Mouse (Mus musculus): Measurements from ENCODE around the gene Gas2.

Gene Gas2

GRCm38 (mm10) chr7:51887678-51888567, 26.1 kb downstream of the Gas2 start:
- no peak for DNase-seq

- no peak for DNase-seq
Measured at GRCm38 (mm10) chr7:51889601-51890000, 27.8 kb downstream of the Gas2 start.

- DNase-seq, result no peak
Measured at GRCm38 (mm10) chr7:51892224-51892965, 30.6 kb downstream of the Gas2 start.

GRCm38 (mm10) chr7:51893008-51893407, 31.2 kb downstream of the Gas2 start:
- DNase-seq, result no peak

- DNase-seq, result no peak
Measured at GRCm38 (mm10) chr7:51894133-51894801, 32.5 kb downstream of the Gas2 start.

GRCm38 (mm10) chr7:51894939-51895338, 33.1 kb downstream of the Gas2 start:
- DNase-seq, result no peak

- DNase-seq, result no peak
Measured at GRCm38 (mm10) chr7:51899066-51899465, 37.3 kb downstream of the Gas2 start.

- no peak for DNase-seq
Measured at GRCm38 (mm10) chr7:51913292-51914050, 51.7 kb downstream of the Gas2 start.

GRCm38 (mm10) chr7:51914132-51914531, 52.3 kb downstream of the Gas2 start:
- DNase-seq, result no peak

GRCm38 (mm10) chr7:51928761-51929519, 67.1 kb downstream of the Gas2 start:
- no peak for DNase-seq

- no peak for DNase-seq
Measured at GRCm38 (mm10) chr7:51931217-51931616, 69.4 kb downstream of the Gas2 start.

GRCm38 (mm10) chr7:51937337-51937736, 75.5 kb downstream of the Gas2 start:
- DNase-seq, result no peak

GRCm38 (mm10) chr7:51940461-51940860, 78.6 kb downstream of the Gas2 start:
- no peak for DNase-seq

GRCm38 (mm10) chr7:51955424-51956041, 93.7 kb downstream of the Gas2 start:
- no peak for DNase-seq

- no peak for DNase-seq
Measured at GRCm38 (mm10) chr7:51957766-51958165, 96.0 kb downstream of the Gas2 start.

GRCm38 (mm10) chr7:51960698-51961374, 99.0 kb downstream of the Gas2 start:
- DNase-seq, result no peak

GRCm38 (mm10) chr7:51962219-51962952, 100.6 kb downstream of the Gas2 start:
- DNase-seq, result no peak

- DNase-seq, result no peak
Measured at GRCm38 (mm10) chr7:51964681-51965080, 102.9 kb downstream of the Gas2 start.

GRCm38 (mm10) chr7:51967581-51967980, 105.8 kb downstream of the Gas2 start:
- DNase-seq, result no peak

- DNase-seq, result no peak
Measured at GRCm38 (mm10) chr7:51969379-51969778, 107.6 kb downstream of the Gas2 start.
